Mouse (Mus musculus) spleen, embryonic (tissue): Measurements from ENCODE around the gene Ccr9.
"Not testable (repeated sequence)": the region's sequence is repeated elsewhere in the genome, so short reads cannot be mapped to it uniquely, and the experiment has no call there.

ENCODE experiments used
- CTCF ChIA-PET: fragments of 350-600 bp; sonication (Branson Sonifier 250); formaldehyde crosslinking; loops from one replicate; lab custom pipeline; 2022; lab: Charles Lee

Gene Ccr9

DNA sequence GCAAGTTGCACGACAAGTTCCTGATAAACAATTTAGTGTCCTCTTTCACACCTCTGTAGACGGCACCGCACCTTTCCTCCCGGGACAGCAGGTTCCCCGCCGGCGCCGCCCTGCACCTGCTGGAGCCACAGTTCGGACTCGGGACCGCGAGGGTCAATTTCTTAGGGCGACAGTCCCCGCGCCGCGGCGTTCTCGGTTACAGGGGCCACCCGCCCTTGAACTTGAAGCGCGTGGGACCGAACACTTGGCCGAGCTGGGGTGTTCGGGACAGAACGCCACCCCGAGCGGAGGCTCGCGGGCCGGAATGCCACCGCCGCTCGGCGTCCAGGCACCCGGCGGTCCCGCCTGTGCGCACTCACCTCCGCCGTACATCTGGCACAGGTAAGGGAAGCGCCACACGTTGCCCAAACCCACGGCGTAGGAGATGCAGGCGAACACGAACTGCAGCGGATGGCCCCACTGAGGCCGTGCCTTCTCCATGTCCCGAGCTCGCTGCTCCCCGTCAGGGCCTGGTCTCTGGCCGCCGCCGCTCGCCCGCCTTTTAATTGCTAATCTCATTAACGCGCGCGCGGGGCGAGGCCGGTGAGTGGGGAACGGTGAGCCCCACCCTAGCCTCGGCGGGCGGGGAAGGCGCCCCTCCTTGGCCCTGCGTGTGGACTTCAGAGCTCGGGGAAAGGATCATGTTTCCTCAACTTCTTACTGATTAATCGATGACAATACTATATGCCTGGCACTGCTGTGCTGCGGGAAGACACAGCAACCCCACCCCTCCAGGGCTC, at the start of gene Ccr9, which contains the start of gene Slc6a20a:
Gene Ccr9, plus strand, starts transcription at position 113 of the 779 bp plus-strand sequence.
Gene Slc6a20a, minus strand, starts transcription at position 559 of the 779 bp plus-strand sequence.
- CTCF ChIA-PET, result no interaction called here

DNA sequence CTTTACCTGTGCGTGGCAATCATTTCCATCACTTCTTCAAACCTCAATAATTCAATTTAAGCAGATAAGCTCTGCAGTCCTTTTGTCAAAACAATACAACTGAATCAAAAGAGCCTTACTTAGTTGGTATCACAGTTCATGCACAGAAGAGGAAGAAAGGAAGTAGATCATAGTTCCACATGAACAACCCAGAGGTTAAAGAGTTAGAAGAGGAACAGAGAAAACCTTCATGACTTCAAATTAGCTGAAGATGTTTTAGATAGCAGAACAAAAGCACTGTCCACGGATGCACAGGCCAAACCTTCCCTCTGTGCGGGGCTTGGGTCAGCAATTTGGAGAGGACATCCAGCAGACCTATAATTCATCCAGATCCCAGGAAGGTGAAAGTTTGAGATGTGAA, 46.6 kb upstream of the Ccr9 start:
- CTCF ChIA-PET, result no interaction called here

GRCm38 (mm10) chr9:123632281-123632680, 46.0 kb upstream of the Ccr9 start, which contains the start of gene Slc6a20b:
Gene Slc6a20b (minus strand): TSS chr9:123632565.
- CTCF ChIA-PET, result no interaction called here

DNA sequence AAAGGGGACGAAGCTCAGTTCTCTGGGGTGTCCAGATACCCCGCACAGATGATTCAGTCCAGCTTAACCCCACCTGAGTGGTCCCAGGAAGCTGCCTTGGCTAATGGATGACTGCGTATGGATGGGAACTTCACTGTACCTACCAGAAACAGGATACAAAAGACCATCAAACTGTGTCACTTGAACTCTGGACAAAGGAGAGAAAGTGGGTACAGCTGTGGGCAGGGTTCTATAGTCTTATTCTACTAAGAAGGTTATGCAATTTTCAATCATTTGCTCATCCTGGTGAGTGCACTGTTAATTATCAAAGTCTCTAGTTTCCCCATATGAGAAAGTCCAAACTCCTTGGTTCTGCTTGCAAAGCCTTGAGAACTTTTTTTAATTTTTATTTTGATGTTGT, 45.2 kb upstream of the Ccr9 start:
- CTCF ChIA-PET, result no interaction called here

- CTCF ChIA-PET, result no interaction called here
Observed at GRCm38 (mm10) chr9:123636771-123637170, 41.5 kb upstream of the Ccr9 start.

DNA sequence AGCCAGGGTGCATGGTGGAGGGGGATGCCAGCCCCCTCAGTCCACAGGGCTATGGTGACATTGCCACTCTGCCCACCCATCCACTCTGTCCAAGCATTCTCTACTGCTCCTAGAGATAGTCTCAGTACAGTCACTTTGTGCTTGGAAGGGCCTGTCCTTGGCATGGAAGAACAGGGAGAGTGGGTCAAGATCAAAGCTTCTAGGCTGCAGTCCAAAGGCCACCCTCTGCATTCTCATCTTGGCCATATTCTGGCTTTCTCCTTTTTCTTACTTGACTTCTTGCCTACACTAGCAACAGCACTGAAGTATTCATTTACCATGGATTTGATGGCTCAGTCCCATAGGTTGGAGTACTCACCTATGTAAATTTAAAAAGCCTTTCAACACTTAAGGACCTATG, 40.0 kb upstream of the Ccr9 start:
- CTCF ChIA-PET, result no interaction called here

DNA sequence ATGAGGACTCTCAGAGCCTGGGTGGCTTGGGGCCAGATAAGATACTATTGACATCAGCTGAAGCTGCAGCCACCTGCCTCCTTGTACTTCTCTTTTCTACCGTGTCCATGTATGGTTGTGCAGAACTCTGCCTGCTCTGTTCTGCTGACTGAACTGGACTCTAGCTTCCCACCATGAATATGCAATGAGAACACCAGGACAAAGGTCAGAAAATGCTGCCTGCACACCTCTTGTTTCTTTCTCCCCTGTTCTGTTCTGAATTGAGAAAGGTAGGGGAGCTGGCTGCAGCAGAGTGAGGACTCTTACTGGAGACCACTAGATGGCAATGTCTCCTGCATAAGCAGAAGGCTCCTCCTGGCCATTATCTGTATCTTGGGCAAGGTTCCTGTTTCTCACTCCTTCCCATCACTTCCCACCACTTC, 39.6 kb upstream of the Ccr9 start:
- CTCF ChIA-PET, result no interaction called here

- CTCF ChIA-PET, result no interaction called here
Observed at GRCm38 (mm10) chr9:123640106-123640505, 38.1 kb upstream of the Ccr9 start.

DNA sequence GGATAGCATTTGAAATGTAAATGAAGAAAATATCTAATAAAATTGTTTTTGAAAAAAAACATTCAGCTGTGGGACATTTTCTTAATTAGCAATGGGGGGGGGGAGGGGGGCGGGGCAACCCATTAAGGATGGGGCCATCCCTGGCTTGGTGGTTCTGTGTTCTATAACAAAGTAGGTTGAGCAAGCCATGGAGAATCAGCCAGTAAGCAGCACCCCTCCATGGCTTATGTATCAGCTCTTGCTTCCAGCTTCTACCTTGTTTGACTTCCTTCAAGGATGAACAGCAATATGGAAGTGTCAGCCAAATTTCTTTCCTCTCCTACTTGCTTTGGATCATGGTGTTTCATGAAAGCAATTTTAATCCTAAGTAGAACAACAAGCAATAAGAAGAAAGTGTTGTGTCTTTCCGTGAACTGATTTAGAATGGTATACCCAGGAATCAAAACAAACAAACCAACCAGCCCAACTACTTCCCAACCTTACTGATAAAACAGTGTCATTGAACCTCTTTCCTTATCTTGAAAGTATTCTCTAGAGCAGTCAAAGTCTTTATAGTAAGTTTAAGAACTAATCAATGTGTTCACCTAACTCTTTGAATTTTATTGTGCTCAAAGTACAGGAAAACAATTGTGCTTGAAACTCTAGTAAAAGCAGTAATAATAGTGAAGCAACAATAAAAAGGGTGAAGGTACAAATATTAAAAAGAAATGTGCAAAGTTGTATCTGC, 28.3 kb upstream of the Ccr9 start:
- CTCF ChIA-PET, result no interaction called here

- CTCF ChIA-PET, result no interaction called here
Observed at GRCm38 (mm10) chr9:123651369-123651768, 26.9 kb upstream of the Ccr9 start.

- CTCF ChIA-PET, result interaction anchor here (0.6 kb wide), 2 partner anchors 8 to 117 kb away, joined by 3 read pairs; no protein-coding TSS in a partner anchor
Observed at GRCm38 (mm10) chr9:123657457-123657856, 20.8 kb upstream of the Ccr9 start.

DNA sequence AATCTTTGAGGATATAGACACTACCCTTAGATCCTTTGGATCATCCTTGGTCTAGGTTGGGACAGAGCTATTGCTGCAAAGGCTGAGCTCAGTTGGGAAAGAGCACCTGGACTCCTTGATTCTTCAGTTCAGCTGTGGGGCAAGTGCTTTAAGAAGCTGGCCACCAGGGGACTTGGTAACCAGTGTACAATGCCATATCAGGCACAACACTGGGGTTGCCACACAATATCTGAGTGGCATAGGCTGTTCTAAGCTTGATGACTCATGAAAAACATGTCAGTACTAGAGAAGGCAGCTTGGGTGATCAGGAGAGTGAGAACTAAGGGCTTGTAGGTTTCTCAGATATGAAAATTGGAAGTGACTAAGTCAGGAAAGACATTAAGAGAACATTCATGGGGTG, 19.3 kb upstream of the Ccr9 start:
- CTCF ChIA-PET, result no interaction called here

- CTCF ChIA-PET, result not testable (repeated sequence)
Observed at GRCm38 (mm10) chr9:123659986-123660676, 18.1 kb upstream of the Ccr9 start.

DNA sequence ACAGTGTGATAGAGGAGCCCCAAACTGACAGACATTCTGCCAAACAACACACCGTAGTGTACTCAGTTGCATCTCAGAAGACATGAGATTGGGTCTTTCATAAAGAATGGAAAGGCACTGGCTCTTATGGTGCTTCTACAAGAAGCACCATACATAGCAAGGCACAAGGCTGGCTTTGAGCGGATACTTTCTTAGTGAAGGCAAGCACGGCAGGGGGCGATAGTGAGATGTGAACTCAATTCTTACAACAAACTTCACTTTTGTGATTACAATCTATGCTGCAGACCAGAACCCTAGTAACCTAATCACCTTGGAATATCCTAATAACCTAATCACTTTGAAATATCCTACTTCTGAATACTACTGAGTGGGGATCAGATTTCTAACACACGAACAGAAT, 12.6 kb upstream of the Ccr9 start:
- CTCF ChIA-PET, result no interaction called here

DNA sequence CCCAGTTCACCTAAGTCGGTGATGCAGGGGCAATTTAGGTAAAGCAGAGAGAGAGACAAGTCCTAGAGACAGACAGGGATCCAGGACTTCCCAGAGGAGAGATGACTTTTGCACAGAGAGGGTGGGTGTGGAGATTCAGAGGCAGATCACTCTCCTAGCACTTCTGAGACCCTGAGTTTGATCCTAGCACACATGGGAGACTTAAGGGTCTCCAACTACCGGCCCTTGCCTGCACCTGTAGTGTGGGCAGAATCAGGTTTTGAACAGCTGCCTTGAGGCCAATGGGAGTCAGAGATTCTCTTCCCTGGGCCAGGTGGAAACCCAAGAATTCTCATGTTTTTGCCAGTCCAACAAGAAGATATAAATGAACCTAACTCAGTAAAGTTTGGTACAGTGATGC, 959 bp downstream of the Ccr9 start:
- CTCF ChIA-PET, result no interaction called here

- CTCF ChIA-PET, result no interaction called here
Observed at GRCm38 (mm10) chr9:123683704-123684103, 5.5 kb downstream of the Ccr9 start.

DNA sequence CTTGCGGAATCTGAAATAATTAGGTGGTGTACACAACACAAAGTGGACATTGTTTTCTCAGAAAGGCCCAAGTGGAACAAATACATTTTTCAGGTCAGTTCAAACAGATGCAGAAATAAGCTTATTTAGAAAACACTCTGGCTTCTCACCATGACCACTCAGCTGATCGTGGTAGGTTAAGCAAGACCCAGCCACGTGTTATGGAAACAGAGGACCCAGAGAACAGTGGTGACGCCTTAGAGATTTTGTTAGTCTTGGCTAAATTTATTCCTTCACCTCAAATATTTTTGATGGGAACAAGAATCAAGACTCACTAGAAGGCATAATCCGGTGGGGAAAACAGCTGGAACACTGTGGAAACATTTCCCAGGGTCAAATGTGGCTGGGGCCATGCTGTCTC, 8.0 kb downstream of the Ccr9 start:
- CTCF ChIA-PET, result no interaction called here

DNA sequence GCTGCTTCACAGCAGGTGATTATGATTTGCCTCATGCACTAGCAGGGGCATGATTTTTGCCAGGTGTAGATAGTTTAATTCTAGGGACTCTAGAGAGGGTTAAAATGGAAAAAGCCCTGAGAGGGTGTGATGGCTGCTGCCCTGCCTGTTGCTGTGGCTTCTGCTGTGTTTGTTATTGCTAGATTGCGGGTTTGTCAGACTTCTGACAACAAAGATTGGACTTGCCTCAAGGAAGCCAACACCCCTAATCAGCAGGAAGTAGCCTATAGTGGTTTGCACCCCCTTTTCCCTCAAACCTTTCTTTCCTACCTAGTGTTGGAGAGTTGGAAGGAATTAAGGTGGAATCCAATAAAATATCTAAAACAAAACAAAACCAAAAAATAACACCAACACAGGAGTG, 10.0 kb downstream of the Ccr9 start:
- CTCF ChIA-PET, result no interaction called here

DNA sequence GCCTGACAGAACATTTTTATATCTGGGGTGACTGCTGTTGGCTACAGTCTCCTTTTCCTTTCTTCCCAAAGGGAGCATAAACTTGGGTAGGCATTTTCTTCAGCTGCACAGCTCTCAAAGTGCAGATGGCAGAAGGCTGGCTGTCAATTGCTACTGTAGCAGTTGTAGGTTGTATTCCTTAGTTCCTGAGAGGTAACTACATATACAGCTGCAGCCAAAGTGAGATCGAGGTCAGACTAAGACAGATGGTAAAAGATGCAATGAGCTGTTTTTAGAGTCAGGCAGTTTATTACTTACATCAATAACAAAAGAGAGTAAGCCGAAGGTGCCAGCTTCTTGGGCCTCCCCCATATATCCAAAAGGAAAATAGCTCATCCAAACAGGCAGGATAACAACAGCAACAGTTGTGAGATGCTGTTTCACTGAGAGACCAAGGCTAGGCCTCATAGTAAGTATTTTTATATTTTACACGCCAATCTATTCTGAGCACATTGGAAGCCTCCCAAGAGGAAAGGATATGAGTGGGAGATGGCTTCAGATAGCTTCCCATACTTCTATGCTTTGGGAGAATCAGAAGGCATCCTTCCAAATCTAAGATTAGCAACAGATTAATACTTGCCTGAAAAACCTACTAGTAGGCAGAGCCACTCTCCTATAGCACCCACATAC, 17.5 kb downstream of the Ccr9 start:
- CTCF ChIA-PET, result interaction anchor here (0.6 kb wide), 1 partner anchor 14 kb away, joined by 3 read pairs; no protein-coding TSS in a partner anchor

DNA sequence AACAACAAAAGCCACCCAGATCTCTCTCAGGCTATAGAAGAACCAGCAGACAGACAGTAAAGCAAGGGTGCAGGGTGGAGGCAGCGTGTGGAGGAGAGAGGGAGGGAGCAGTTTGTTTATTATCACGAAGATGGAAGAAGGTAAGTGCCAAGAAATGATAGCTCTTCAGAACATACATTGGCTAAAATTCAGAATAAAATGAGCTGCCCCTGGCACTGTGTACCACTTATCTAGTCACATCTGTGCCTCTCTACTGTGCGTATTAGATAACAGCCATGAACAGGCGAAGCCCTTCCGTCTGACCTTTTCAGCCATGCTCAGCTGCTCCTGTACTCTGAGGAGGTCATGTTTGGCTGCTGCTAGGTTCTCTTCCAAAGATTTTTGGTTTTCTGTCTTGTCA, 23.6 kb downstream of the Ccr9 start:
- CTCF ChIA-PET, result no interaction called here

DNA sequence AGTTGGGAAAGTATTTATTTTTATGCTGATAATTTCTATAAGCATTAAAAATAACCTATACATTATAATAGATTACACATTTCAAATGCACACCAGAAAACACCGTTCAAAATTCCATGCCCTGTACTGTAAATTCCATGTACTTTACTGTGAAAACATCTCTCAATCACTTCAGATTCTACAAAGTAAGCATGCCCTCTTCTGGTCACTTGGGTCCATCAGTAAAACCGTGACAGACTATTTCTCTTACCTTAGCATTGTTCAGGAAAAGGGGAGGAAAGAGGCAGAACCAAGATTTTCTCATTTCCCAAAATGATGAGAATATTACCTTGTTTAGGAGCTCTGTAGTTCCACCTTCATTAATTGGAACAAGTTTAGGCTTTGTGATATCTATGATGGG, 31.0 kb downstream of the Ccr9 start:
- CTCF ChIA-PET, result no interaction called here

DNA sequence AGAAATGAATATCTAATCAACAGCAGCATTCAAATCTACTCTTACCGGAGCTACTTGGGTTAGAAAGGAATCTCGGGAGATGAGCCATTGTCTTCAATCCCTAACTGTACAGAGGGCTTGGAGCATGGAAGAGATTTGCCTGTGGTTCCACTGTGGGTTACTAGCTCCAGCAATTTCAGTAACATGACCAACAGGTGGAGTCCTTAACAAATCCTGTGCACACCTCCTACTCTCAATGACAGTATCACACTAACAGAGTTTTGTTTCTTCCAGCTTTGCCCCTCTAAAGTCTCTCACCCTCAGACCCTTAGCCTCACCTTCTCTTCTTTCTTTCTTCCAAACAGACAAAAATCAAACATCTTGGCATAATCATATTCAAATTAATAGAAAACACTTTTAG, 34.9 kb downstream of the Ccr9 start:
- CTCF ChIA-PET, result interaction anchor here (0.6 kb wide), 1 partner anchor 188 kb away, joined by 3 read pairs; no protein-coding TSS in a partner anchor
